Mouse (Mus musculus) CH12.LX (cell line): Measurements from ENCODE around the gene Gars. TPM values are rescaled to one million over a fixed set of nuclear protein-coding genes. Genes with fewer than 3 reads are reported as not detected.

Experiments
- DNase-seq: peaks from one replicate; pipeline ENCODE4 v3.0.0-alpha.2; 2013; ENCODE audit errors: extremely low read depth
- H3K27ac ChIP-seq: 2 replicates; pipeline ENCODE4 v1.5.1; 2012; ENCODE audit warnings: low read depth, mild to moderate bottlenecking, control low read depth, moderate library complexity; ENCODE audit not compliant: insufficient read depth
- H3K27me3 ChIP-seq: replicated peaks from 2 replicates; pipeline ENCODE3; 2012; ENCODE audit warnings: inconsistent platforms
- H3K36me3 ChIP-seq, 2 experiments: replicated peaks in 1 of 2; 2 replicates each; pipeline versions ENCODE3 to v1.6.1; 2012; ENCODE audit warnings: inconsistent platforms in 1 of 2, low read length in 1 of 2, mild to moderate bottlenecking in 1 of 2, mixed read lengths in 1 of 2, moderate library complexity in 1 of 2; ENCODE audit not compliant: control insufficient read depth in 1 of 2, insufficient read depth in 1 of 2
- H3K4me1 ChIP-seq, 2 experiments: 2 replicates each; pipeline ENCODE4 v1.6.1; 2012; ENCODE audit warnings: inconsistent platforms in 1 of 2, moderate library complexity in 1 of 2; ENCODE audit not compliant: insufficient read depth in 2 of 2, control insufficient read depth in 1 of 2
- H3K4me2 ChIP-seq: 2 replicates; pipeline ENCODE4 v1.6.1; 2012; ENCODE audit warnings: low read depth, mild to moderate bottlenecking, control low read depth; ENCODE audit not compliant: poor library complexity, insufficient read depth, severe bottlenecking
- H3K4me3 ChIP-seq, 3 experiments: fragments of 150-350 bp in 1 of 3; sonication (generic) in 1 of 3; replicated peaks in 1 of 3; 2 replicates each; pipeline versions ENCODE3 to v1.5.1; 2011 to 2012; ENCODE audit warnings: low read depth in 2 of 3, low read length in 2 of 3, mild to moderate bottlenecking in 2 of 3, moderate library complexity in 2 of 3, control low read depth in 1 of 3, improper control_type of control experiment in 1 of 3, inconsistent platforms in 1 of 3, mixed read lengths in 1 of 3; ENCODE audit not compliant: poor library complexity in 1 of 3
- H3K79me2 ChIP-seq: replicated peaks from 2 replicates; pipeline ENCODE4 v1.6.1; 2012; ENCODE audit warnings: mild to moderate bottlenecking, moderate library complexity; ENCODE audit not compliant: control insufficient read depth, poor library complexity, insufficient read depth, severe bottlenecking; ENCODE audit errors: extremely low read depth
- H3K9ac ChIP-seq: 2 replicates; pipeline ENCODE4 v1.6.1; 2012; ENCODE audit warnings: low read depth, mild to moderate bottlenecking, control low read depth, moderate library complexity; ENCODE audit not compliant: insufficient read depth
- H3K9me3 ChIP-seq: replicated peaks from 2 replicates; pipeline ENCODE3; 2012; ENCODE audit warnings: low read length, inconsistent platforms, mixed read lengths
- CHD1 ChIP-seq: IDR thresholded peaks from 2 replicates; pipeline ENCODE4 v1.6.1; 2012; ENCODE audit warnings: low read depth, low read length, improper control_type of control experiment, inconsistent platforms
- CHD2 ChIP-seq: IDR thresholded peaks from 2 replicates; pipeline ENCODE4 v1.6.1; 2011; ENCODE audit warnings: low read length, improper control_type of control experiment
- E2F4 ChIP-seq: IDR thresholded peaks from 2 replicates; pipeline ENCODE4 v1.6.1; 2011; ENCODE audit warnings: low read depth, low read length, improper control_type of control experiment; ENCODE audit not compliant: insufficient replicate concordance
- ELF1 ChIP-seq: IDR thresholded peaks from 2 replicates; pipeline ENCODE4 v1.6.1; 2014; ENCODE audit warnings: low read depth, mild to moderate bottlenecking, inconsistent platforms, low read length, improper control_type of control experiment
- HCFC1 ChIP-seq: IDR thresholded peaks from 2 replicates; pipeline ENCODE4 v1.6.1; 2012; ENCODE audit warnings: low read depth, mild to moderate bottlenecking, inconsistent platforms, low read length, improper control_type of control experiment
- IRF4 ChIP-seq: IDR thresholded peaks from 2 replicates; pipeline ENCODE4 v1.6.1; 2014; ENCODE audit warnings: low read depth, mild to moderate bottlenecking, inconsistent platforms, low read length, improper control_type of control experiment
- JUN ChIP-seq: IDR thresholded peaks from 2 replicates; pipeline ENCODE4 v1.6.1; 2011; ENCODE audit warnings: low read depth, mild to moderate bottlenecking, low read length, improper control_type of control experiment, moderate library complexity; ENCODE audit not compliant: insufficient read depth
- KAT2A ChIP-seq: IDR thresholded peaks from 2 replicates; pipeline ENCODE4 v1.6.1; 2012; ENCODE audit warnings: low read length, improper control_type of control experiment, inconsistent platforms; ENCODE audit not compliant: insufficient replicate concordance
- MAFK ChIP-seq: IDR thresholded peaks from 2 replicates; pipeline ENCODE4 v1.6.1; 2011; ENCODE audit warnings: low read length, improper control_type of control experiment; ENCODE audit not compliant: insufficient replicate concordance
- MAX ChIP-seq: IDR thresholded peaks from 2 replicates; pipeline ENCODE4 v1.6.1; 2011; ENCODE audit warnings: low read length, improper control_type of control experiment
- MAZ ChIP-seq: IDR thresholded peaks from 2 replicates; pipeline ENCODE4 v1.6.1; 2012; ENCODE audit warnings: low read depth, mild to moderate bottlenecking, inconsistent platforms, low read length, improper control_type of control experiment, moderate library complexity
- MEF2A ChIP-seq: IDR thresholded peaks from 2 replicates; pipeline ENCODE4 v1.6.1; 2014; ENCODE audit warnings: low read depth, mild to moderate bottlenecking, inconsistent platforms, low read length, improper control_type of control experiment, borderline replicate concordance
- MXI1 ChIP-seq: IDR thresholded peaks from 2 replicates; pipeline ENCODE4 v1.6.1; 2011; ENCODE audit warnings: mild to moderate bottlenecking, low read depth, low read length, improper control_type of control experiment
- MYC ChIP-seq: IDR thresholded peaks from 2 replicates; pipeline ENCODE4 v1.6.1; 2011; ENCODE audit warnings: low read depth, mild to moderate bottlenecking, improper control_type of control experiment, low read length
- NELFE ChIP-seq: IDR thresholded peaks from 2 replicates; pipeline ENCODE4 v1.6.1; 2011; ENCODE audit warnings: low read depth, low read length, improper control_type of control experiment
- NRF1 ChIP-seq: IDR thresholded peaks from 2 replicates; pipeline ENCODE4 v1.6.1; 2014; ENCODE audit warnings: low read depth, mild to moderate bottlenecking, inconsistent platforms, low read length, improper control_type of control experiment, moderate library complexity
- POLR2A ChIP-seq: IDR thresholded peaks from 2 replicates; pipeline ENCODE4 v1.6.1; 2011; ENCODE audit warnings: low read depth, mild to moderate bottlenecking, improper control_type of control experiment, low read length
- SIN3A ChIP-seq: IDR thresholded peaks from 2 replicates; pipeline ENCODE4 v1.6.1; 2012; ENCODE audit warnings: low read length, improper control_type of control experiment, inconsistent platforms
- SMC3 ChIP-seq: IDR thresholded peaks from 2 replicates; pipeline ENCODE4 v1.6.1; 2011; ENCODE audit warnings: low read depth, low read length, improper control_type of control experiment
- TBP ChIP-seq: conservative IDR thresholded peaks from 2 replicates; pipeline ENCODE4 v1.6.1; 2011; ENCODE audit warnings: low read depth, low read length, improper control_type of control experiment
- TCF12 ChIP-seq: IDR thresholded peaks from 2 replicates; pipeline ENCODE4 v1.6.1; 2014; ENCODE audit warnings: low read depth, mild to moderate bottlenecking, inconsistent platforms, low read length, improper control_type of control experiment
- UBTF ChIP-seq: IDR thresholded peaks from 2 replicates; pipeline ENCODE4 v1.6.1; 2012; ENCODE audit warnings: low read depth, mild to moderate bottlenecking, inconsistent platforms, low read length, improper control_type of control experiment, moderate library complexity
- USF1 ChIP-seq: IDR thresholded peaks from 2 replicates; pipeline ENCODE4 v1.6.1; 2014; ENCODE audit warnings: low read depth, mild to moderate bottlenecking, inconsistent platforms, low read length, improper control_type of control experiment
- USF2 ChIP-seq: conservative IDR thresholded peaks from 2 replicates; pipeline ENCODE4 v1.6.1; 2011; ENCODE audit warnings: low read depth, low read length, improper control_type of control experiment
- ZC3H11A ChIP-seq: IDR thresholded peaks from 2 replicates; pipeline ENCODE4 v1.6.1; 2012; ENCODE audit warnings: low read depth, mild to moderate bottlenecking, inconsistent platforms, low read length, improper control_type of control experiment
- ZMIZ1 ChIP-seq: IDR thresholded peaks from 2 replicates; pipeline ENCODE4 v1.6.1; 2012; ENCODE audit warnings: low read depth, mild to moderate bottlenecking, inconsistent platforms, low read length, improper control_type of control experiment
- ZNF384 ChIP-seq: IDR thresholded peaks from 2 replicates; pipeline ENCODE4 v1.6.1; 2012; ENCODE audit warnings: low read depth, low read length, improper control_type of control experiment, inconsistent platforms
- dilution Hi-C: fragments of 300-500 bp; cut with MboI; formaldehyde crosslinking; loops from 2 replicates; pipeline ENCODE4 v1.14.3; 2020; ENCODE audit warnings: low sequenced_read_pairs; ENCODE audit not compliant: extremely low pct_unique_long_range_greater_than_20kb, extremely low pct_ligation_motif_present
- in situ Hi-C: fragments of 300-500 bp; cut with MboI; formaldehyde crosslinking; loops from 3 replicates; pipeline ENCODE4 v1.14.3; 2019; ENCODE audit warnings: low sequenced_read_pairs, low pct_ligation_motif_present, low pct_unique_long_range_greater_than_20kb, mixed read lengths
- polyA plus RNA-seq: library from polyadenylated mRNA; unstranded; fragments of >175 nt; gene quantifications from 2 replicates; pipeline ENCODE4 v1.2.1, GENCODE M21; 2012; ENCODE audit warnings: low read depth; ENCODE audit not compliant: insufficient read length
- total RNA-seq, 2 experiments: library from RNA; depleted of rRNA; stranded (reverse); fragments of 300-350 nt in 1 of 2; fragments of >200 nt in 1 of 2; gene quantifications; 2 replicates each; pipeline ENCODE4 v1.2.3; 2012 to 2014

Gars gene
- total RNA-seq (2012; rRNA removed), result 238 and 329 TPM in 2 replicates
- 432 and 457 TPM in 2 replicates for total RNA-seq (2014; rRNA removed)
- 341 and 354 TPM in 2 replicates for polyA plus RNA-seq

- H3K4me3 ChIP-seq, result peak within 1 kb of the TSS; percentile 92 to 100 (median 99)
- H3K36me3 ChIP-seq, result peaks cover 4 to 21% of the 10 kb centered on the region in 2 experiments
- peak; percentile 78 for DNase-seq
- H3K27me3 ChIP-seq, result peaks cover 9% of the 10 kb centered on the region
- no peak for TF ChIP-seq USF2
- no peak for TF ChIP-seq MAFK
- TF ChIP-seq E2F4, result 0 out of 2 replicates have a peak, but pooled peaks have one; percentile 50
- no peak for TF ChIP-seq USF1
- TF ChIP-seq MAZ, result no peak
- TF ChIP-seq IRF4, result no peak
- peak; percentile 92 for TF ChIP-seq POLR2A
- peak; percentile 86 for TF ChIP-seq ZMIZ1
- peak; percentile 86; the same call in 1 of the 2 replicates for TF ChIP-seq KAT2A
- peak; percentile 55 for TF ChIP-seq MEF2A
- no peak for TF ChIP-seq JUN
- TF ChIP-seq CHD2, result no peak
- peak; percentile 77; the same call in 1 of the 2 replicates for TF ChIP-seq ZC3H11A
- peak; percentile 88; the same call in 1 of the 2 replicates for TF ChIP-seq NELFE
- TF ChIP-seq TCF12, result peak; percentile 87
- peak; percentile 88 for TF ChIP-seq MAX
- peak; percentile 100 for TF ChIP-seq ELF1
- peak; percentile 87 for TF ChIP-seq HCFC1
- TF ChIP-seq MXI1, result peak; percentile 82; the same call in 1 of the 2 replicates
- TF ChIP-seq SMC3, result no peak
- TF ChIP-seq ZNF384, result no peak
- peak; percentile 74; the same call in 1 of the 2 replicates for TF ChIP-seq MYC
- TF ChIP-seq UBTF, result peak; percentile 84
- TF ChIP-seq NRF1, result peak; percentile 93
- TF ChIP-seq SIN3A, result peak; percentile 93
- no peak for TF ChIP-seq CHD1
- peak; percentile 76 for TF ChIP-seq TBP
- H3K4me1 ChIP-seq, result peaks cover 10 to 29% of the 10 kb centered on the region in 2 experiments
- H3K9me3 ChIP-seq, result peaks cover 6% of the 10 kb centered on the region
- peak within 1 kb of the TSS; percentile 90 for H3K27ac ChIP-seq
- in situ Hi-C loops, result no loop called here
- H3K79me2 ChIP-seq, result peaks cover 50% of the 10 kb centered on the region
- peak within 1 kb of the TSS; percentile 96 for H3K9ac ChIP-seq
- peak within 1 kb of the TSS; percentile 64; the same call in 1 of the 2 replicates for H3K4me2 ChIP-seq
- dilution Hi-C loops, result no loop called here
Observed at GRCm38 (mm10) chr6:55037799-55038670, at the start of gene Gars. Gene Gars, plus strand, starts transcription at chr6:55038007.
